ENCODE assay signal across 17 mouse cellular contexts in genomic region chr2:84016291-84016690, GRCm38 (mm10). TPM values are rescaled to one million over a fixed set of nuclear protein-coding genes. Genes with fewer than 3 reads are reported as not detected.
"Had no signal": no experiment of that assay in that cellular context is flagged by ENCODE, and none has a peak within 500 bp of the region (broad histone marks: within the 10 kb centered on the region; RNA-seq: fewer than 3 reads in every experiment).

No protein-coding gene starts in this region.

RNA-seq across cellular contexts. Expression of gene Gm13691, which starts 25.9 kb away (rescaled TPM):
- polyA plus RNA-seq: liver, embryonic 13.5 days; liver, embryonic 15.5 days; liver, postnatal 0 days; lung, adult 2 months; lung, embryonic 15.5 days; lung, postnatal 0 days; macrophage; midbrain, embryonic 11.5 days; midbrain, embryonic 13.5 days; midbrain, embryonic 15.5 days; midbrain, postnatal 0 days; neural tube, embryonic 11.5 days; neural tube, embryonic 13.5 days; neural tube, embryonic 15.5 days; small intestine, adult 2 months; stomach, embryonic 14.5 days; stomach, embryonic 16.5 days had no signal

RNA-seq across cellular contexts. Expression of gene Gm13697, which starts 31.7 kb away (rescaled TPM):
- polyA plus RNA-seq: liver, embryonic 13.5 days; liver, embryonic 15.5 days; liver, postnatal 0 days; lung, adult 2 months; lung, embryonic 15.5 days; lung, postnatal 0 days; macrophage; midbrain, embryonic 11.5 days; midbrain, embryonic 13.5 days; midbrain, embryonic 15.5 days; midbrain, postnatal 0 days; neural tube, embryonic 11.5 days; neural tube, embryonic 13.5 days; neural tube, embryonic 15.5 days; small intestine, adult 2 months; stomach, embryonic 14.5 days; stomach, embryonic 16.5 days had no signal

RNA-seq across cellular contexts. Expression of gene Gm13694, which starts 37.6 kb away (rescaled TPM):
- polyA plus RNA-seq: liver, embryonic 13.5 days; liver, embryonic 15.5 days; liver, postnatal 0 days; lung, adult 2 months; lung, embryonic 15.5 days; lung, postnatal 0 days; macrophage; midbrain, embryonic 11.5 days; midbrain, embryonic 13.5 days; midbrain, embryonic 15.5 days; midbrain, postnatal 0 days; neural tube, embryonic 11.5 days; neural tube, embryonic 13.5 days; neural tube, embryonic 15.5 days; small intestine, adult 2 months; stomach, embryonic 14.5 days; stomach, embryonic 16.5 days had no signal

RNA-seq across cellular contexts. Expression of gene Gm13696, which starts 43.4 kb away (rescaled TPM):
- polyA plus RNA-seq: liver, embryonic 13.5 days; liver, embryonic 15.5 days; liver, postnatal 0 days; lung, adult 2 months; lung, embryonic 15.5 days; lung, postnatal 0 days; macrophage; midbrain, embryonic 11.5 days; midbrain, embryonic 13.5 days; midbrain, embryonic 15.5 days; midbrain, postnatal 0 days; neural tube, embryonic 11.5 days; neural tube, embryonic 13.5 days; neural tube, embryonic 15.5 days; small intestine, adult 2 months; stomach, embryonic 14.5 days; stomach, embryonic 16.5 days had no signal

RNA-seq across cellular contexts. Expression of gene Gm13695, which starts 49.2 kb away (rescaled TPM):
- polyA plus RNA-seq: liver, embryonic 13.5 days; liver, embryonic 15.5 days; liver, postnatal 0 days; lung, adult 2 months; lung, embryonic 15.5 days; lung, postnatal 0 days; macrophage; midbrain, embryonic 11.5 days; midbrain, embryonic 13.5 days; midbrain, embryonic 15.5 days; midbrain, postnatal 0 days; neural tube, embryonic 11.5 days; neural tube, embryonic 13.5 days; neural tube, embryonic 15.5 days; small intestine, adult 2 months; stomach, embryonic 14.5 days; stomach, embryonic 16.5 days had no signal
